ENCODE assay signal across 25 mouse cellular contexts in genomic region chr8:87872356-87872930, GRCm38 (mm10).
"Had no signal": no experiment of that assay in that cellular context is flagged by ENCODE, and none has a peak within 500 bp of the region (broad histone marks: within the 10 kb centered on the region; RNA-seq: fewer than 3 reads in every experiment).

No protein-coding gene starts in this region.

- H3K4me3 ChIP-seq: kidney, embryonic 15.5 days; layer of hippocampus, adult 2 months; limb, embryonic 10.5 days; limb, embryonic 13.5 days; liver, embryonic 12.5 days; liver, embryonic 15.5 days; lung, embryonic 15.5 days; megakaryocyte, embryonic 14.5 days; myocyte; neural tube, embryonic 13.5 days had no signal

- H3K27me3 ChIP-seq: kidney, embryonic 15.5 days; limb, embryonic 13.5 days; liver, embryonic 12.5 days; liver, embryonic 15.5 days; lung, embryonic 15.5 days; neural tube, embryonic 13.5 days had no signal

- H3K27ac ChIP-seq: kidney, embryonic 15.5 days; layer of hippocampus, adult 2 months; limb, embryonic 10.5 days; liver, embryonic 12.5 days; liver, embryonic 15.5 days; lung, embryonic 15.5 days; neural tube, embryonic 13.5 days; stomach, postnatal 0 days had no signal

- H3K4me1 ChIP-seq: liver, embryonic 12.5 days; liver, embryonic 15.5 days; megakaryocyte, embryonic 14.5 days had no signal

- H3K4me2 ChIP-seq: kidney, embryonic 15.5 days; limb, embryonic 13.5 days; liver, embryonic 12.5 days; liver, embryonic 15.5 days; lung, embryonic 15.5 days had no signal

- ATAC-seq: liver, embryonic 12.5 days had no signal

- H3K9me3 ChIP-seq: kidney, embryonic 15.5 days; limb, embryonic 10.5 days; limb, embryonic 13.5 days; liver, embryonic 12.5 days; liver, embryonic 15.5 days; lung, embryonic 15.5 days; megakaryocyte, embryonic 14.5 days; neural tube, embryonic 13.5 days had no signal

- H3K9ac ChIP-seq: kidney, embryonic 15.5 days; limb, embryonic 13.5 days; liver, embryonic 12.5 days; liver, embryonic 15.5 days; lung, embryonic 15.5 days had no signal

- DNase-seq: kidney, adult 11 months; kidney, adult 8-10 months; kidney, postnatal 10 days; layer of hippocampus, adult 9-11 months; liver; lung, adult 18-20 months; lung, postnatal 10 days; lung, postnatal 36 days; right cerebral cortex, adult 18-20 months; right cerebral cortex, postnatal 14 days; right cerebral cortex, postnatal 4 days; thymus, adult 2 months; thymus, postnatal 14 days; thymus, postnatal 4 days had no signal

- H3K36me3 ChIP-seq: kidney, embryonic 15.5 days; limb, embryonic 13.5 days; liver, embryonic 12.5 days; liver, embryonic 15.5 days; lung, embryonic 15.5 days; neural tube, embryonic 13.5 days had no signal
